Mouse (Mus musculus) G1E (cell line): ENCODE results near the gene Kcnj11.

Source experiments
- CTCF ChIP-seq: IDR thresholded peaks from 2 replicates; pipeline ENCODE4 v1.5.1; 2012; ENCODE audit warnings: low read depth, low read length, inconsistent platforms, mixed read lengths
- GATA1 ChIP-seq: IDR thresholded peaks from 2 replicates; pipeline ENCODE4 v1.6.1; 2012; ENCODE audit warnings: borderline replicate concordance, low read length, inconsistent platforms, mixed read lengths
- TAL1 ChIP-seq: conservative IDR thresholded peaks from 2 replicates; pipeline ENCODE4 v1.6.1; 2012; ENCODE audit warnings: low read depth, low read length, inconsistent platforms, mixed read lengths

GRCm38 (mm10) chr7:46147417-46147816 lies 46.9 kb upstream of the Kcnj11 start:
- no peak for TF ChIP-seq GATA1
- TF ChIP-seq TAL1, result no peak
- no peak for TF ChIP-seq CTCF
